Mouse (Mus musculus): ENCODE results near the gene Bmp10.
"Not testable (repeated sequence)": the region's sequence is repeated elsewhere in the genome, so short reads cannot be mapped to it uniquely, and the experiment has no call there.

Gene Bmp10

DNA sequence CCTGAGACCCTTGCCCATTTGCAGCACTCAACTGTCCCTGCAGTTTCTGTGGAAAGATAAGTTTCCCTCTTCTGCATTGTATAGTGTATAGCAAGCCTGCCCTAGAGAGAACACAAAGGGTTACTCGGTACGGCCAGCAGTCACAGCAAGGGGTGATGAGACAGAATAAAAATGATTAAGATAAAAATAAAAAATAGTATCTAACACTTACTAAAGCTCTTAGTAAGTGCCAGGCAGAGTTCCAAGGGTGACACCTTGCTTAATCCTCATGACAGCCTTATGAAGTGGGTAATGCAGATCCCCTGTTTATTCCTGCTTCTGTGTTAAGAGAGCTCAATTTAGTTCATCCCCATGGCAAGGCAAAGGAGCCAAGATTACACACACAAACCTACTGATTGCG, 20.7 kb downstream of the Bmp10 start:
- DNase-seq (ENCODE audit: low spot score) = no peak

DNA sequence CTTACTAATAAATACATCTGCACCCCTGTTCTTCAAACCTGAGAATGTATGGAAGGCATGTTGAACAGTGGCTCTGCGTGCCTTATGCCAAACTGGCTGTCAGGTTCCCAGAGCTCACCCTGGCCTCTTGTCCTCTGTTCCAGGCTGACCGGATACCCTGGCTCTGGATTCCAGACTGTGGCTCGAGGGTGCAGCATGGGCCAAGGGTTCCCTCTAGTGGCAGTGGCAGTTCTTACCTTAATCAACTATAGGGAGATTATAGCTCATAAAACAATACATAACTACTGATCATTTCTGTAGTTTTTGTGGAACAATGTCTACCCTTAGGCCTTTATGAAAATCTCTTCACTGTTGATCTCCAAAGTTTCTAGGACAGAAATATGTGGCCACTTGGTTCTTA, 22.2 kb downstream of the Bmp10 start:
- DNase-seq (ENCODE audit: low spot score) = peak; percentile 18

DNA sequence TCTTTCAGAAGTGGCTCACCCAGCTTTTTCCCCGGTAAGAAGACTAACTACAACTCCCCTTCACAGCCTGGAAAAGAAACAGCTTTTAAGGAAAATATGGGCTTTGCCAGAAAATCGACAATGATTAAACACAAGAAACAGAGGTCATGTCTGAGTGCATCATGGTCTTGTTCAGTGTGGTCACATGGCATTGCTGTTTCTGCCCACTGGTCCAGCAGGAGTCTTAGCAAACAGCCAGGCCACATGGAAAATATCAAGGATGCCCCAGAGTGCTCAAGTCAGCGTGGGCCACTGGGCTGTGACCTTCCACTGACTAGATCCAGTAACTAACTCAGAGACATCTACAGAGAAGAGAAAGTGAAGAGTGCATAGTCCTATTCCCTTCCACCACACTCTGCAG, 23.0 kb downstream of the Bmp10 start:
- no peak for DNase-seq (ENCODE audit: low spot score)

DNA sequence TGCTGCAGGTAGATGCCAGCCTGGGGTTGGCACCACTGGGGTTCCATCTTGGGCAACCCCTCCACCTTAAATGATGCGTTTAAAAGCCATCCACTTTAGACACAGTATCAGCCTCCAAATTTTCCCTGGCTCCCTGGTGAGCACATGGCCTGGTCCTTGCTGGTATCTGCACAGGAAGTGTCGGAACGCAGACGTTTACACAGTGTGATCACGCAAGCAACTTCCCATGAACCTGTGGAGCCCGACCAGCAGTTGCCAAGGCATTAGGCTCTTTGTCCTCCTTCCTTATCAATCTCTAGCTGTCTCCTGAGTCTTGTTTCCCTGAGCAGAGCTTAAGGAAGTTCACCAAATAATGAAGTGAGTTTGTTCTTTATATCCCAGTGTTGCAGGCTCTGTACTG, 26.7 kb downstream of the Bmp10 start:
- DNase-seq (ENCODE audit: low spot score) = no peak

DNA sequence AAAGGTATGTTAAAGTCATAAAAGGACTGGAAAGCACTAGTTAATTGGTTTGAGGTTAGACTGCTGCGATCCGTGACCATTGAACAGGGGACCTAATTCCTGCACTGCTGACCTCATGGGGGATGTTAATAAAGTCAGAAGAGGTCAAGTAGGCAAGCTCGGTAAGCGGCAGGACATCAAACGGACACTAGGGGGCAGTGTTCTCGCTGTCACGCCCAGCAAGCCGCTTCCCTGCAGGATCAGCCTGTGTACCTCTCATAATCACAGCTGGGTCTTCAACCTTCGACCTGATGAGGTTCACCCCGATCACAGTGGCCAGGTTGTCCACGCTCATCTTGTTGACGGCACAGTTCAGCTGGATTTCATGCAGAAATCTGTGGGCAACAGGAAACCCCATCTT, 37.4 kb downstream of the Bmp10 start:
- DNase-seq (ENCODE audit: low spot score) = peak; percentile 31

DNA sequence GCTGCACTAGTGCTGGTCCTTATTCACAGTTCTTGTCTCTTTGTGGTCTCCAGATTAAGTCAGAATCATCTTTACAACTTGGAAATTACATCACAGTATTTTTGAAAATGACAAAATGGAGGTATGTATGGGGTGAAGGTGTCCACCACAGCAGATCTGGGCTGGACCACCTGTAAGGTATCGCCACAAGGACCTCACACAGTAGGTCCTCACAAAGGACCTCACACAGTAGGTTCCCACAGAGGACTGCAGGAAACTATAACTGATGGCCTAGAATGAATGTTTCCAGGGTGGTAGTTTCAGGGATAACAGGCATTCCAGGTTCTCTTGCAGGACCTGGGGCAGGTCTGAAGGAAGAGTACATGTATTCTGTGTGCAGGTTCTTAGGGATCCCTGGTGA, 38.6 kb downstream of the Bmp10 start:
- DNase-seq (ENCODE audit: low spot score) = no peak

DNA sequence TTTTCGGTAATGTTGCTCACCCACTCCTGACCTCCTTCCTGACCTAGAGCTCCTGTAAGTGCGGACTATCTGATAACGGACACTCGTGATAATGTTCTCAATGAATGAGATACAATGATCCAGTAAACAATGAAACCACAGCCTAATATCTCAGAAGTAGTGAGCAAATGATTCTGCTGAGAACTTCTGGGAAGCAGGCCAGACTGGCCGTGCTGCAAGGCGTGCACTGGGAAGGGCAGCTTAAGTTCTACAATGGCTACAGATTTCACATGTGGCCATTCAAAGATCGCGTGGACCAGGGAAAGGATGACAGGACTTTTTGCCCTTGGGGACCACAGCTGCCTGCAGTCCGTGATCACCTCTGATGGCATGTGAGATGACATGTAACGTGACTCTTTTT, 39.6 kb downstream of the Bmp10 start:
- no peak for DNase-seq (ENCODE audit: low spot score)

DNA sequence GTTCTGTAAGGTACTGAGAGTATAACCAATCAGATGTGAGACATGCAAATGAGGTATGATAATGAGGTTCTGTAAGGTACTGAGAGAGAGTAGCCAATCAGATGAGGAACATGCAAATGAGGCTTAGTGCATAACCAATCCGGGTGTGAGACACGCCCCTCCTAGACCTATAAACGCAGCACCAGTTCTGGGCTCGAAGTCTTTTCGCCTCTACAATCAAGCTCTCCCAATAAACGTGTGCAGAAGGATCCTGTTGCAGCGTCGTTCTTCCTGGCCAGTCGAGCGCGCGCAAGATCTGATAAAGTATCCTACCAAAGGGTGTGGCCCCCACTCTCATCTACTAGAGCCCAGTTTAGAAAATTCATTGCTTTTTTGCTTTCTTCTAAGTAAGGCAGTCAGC, 41.3 kb downstream of the Bmp10 start:
- not testable (repeated sequence) for DNase-seq (ENCODE audit: low spot score)

DNA sequence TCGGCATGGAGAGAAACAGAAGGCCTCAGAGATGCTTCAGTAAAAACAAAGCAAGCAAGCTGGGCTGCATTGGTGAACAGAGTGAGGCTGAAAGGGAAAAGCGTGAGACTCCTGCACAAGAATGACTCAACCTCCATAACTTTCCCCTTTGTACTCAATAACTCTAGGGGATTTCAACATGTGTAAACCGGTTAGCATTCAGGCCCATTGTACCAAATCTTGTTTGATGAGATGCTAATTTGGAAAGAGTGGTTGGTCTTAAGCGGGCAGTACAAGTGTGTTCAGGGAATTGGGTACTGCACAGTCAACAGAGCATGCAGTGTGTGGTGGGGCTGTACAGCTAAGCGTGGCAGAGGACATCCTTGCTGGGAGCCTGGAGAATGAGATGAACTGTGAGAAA, 46.4 kb downstream of the Bmp10 start:
- no peak for DNase-seq (ENCODE audit: low spot score)

DNA sequence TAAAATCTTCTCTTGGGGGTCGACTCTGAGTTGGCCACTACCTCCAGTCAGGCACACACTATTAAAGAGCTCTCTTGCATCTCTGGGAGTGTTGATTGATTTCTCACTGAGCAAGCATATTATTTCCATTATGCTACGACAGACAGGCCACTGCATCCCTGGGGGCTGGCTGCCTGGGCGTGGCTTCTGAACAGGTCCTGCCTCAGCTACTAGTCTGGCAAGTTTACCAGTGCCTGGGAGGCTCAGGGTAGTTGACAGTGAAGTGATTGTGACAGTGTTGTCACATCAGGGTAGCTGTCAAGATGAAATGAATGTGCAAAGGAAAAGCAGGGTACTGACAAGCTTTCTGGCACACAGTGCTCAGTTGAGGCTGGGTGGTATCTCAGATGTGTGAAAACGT, 50.1 kb downstream of the Bmp10 start:
- no peak for DNase-seq (ENCODE audit: low spot score)

DNA sequence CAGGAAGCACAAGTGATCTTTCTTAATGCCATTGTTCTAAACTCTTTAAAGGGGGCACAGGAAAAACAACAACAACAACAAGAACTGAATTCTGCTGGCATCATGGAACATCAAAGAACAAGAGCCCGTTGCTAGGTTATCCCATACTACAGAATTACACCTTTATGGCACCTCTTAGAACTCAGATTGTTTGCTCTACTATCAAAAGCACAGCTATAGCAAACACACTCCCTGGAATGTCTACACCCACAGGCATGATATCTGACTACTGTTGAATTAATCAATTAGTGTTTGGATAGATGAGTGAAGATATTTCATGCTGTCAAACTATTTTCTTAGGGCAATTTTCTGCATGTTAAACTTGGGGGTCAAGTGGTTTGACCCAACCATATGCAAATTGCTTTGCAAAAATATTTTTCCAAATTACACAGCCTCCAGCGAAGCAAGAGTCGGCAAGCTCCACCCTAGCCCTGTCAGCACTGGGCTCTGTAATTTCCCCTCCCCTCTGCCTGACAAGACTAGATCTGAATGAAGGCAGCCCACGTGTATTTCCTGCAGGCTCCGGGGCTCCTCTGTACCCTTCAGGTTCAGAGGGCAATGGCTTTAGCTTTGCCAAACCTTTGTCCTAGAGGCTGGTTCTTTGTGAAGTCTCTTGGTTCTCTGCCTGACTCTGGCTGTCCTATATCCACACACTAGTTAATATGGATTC, 50.7 kb downstream of the Bmp10 start:
- no peak for DNase-seq (ENCODE audit: low spot score)

DNA sequence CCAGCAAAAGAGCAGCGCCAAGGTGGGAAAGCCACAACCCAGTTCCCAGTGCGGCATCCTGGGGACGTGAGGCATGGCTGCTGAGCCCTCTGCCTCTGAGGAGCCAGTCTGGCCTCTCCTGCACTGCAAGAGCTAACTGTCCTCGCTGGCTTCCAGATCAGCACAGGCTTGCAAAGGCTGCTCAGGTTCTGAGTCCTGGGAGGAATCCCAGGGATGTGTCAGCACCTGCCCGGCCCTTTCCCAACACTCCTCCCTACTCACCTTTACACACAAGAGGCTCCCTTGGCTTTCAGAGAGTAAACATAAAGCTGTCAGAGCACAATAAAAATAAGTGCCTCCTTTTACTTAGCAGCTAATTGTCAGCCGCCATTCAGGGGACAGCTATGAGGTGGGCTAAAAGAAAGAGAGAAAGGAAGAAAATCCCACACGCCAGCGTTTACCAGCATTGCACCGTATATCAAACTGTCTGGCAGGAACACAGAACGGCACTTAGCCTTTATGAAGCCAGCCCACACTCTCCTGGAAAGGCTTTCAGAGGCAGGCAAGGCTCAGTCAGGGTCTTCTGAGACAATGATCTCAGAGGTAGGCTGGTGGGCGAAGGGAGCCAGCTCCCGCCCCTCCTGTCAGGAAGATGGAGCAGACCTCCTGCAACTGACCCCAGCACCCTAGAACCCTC, 54.6 kb downstream of the Bmp10 start:
- DNase-seq (ENCODE audit: low spot score) = no peak

DNA sequence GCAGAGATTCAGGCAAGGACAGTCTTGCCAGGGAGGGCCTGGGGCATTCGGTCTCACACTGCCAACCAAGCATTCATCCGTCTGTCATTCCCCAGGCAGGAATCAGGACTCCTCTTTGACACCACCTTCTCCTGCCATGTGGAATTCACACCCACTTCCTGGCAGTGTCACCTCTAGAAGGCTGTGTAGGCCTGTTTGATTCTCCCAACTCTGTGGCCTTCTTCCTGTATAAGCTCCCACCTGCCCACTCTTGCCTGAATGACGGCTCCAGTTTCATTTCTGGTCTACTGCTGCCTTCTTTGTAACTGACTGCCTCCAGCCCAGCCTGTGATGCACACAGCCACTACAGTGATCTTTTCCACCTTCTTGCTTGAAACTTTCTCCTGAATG, 55.1 kb downstream of the Bmp10 start:
- no peak for DNase-seq (ENCODE audit: low spot score)

DNA sequence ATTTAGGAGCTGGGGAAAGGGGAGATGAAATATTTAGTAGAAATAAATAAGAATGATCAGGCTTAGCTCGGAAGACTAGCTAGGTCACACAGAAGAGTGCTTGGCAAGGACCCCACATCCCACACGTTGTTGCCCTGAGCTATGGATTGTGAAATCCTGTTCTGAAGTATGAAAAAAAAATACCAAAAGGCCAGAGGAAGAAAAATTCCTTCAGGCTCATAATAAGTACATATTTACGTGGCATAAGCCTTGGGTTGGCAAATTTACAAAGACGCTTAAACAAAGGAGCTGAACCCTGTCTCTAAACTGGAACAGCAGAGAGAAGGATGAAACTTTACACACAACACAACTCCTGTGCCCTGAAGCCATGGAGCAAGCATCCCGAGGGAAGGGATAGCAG, 56.0 kb downstream of the Bmp10 start:
- DNase-seq (ENCODE audit: low spot score) = no peak

All from layer of hippocampus, adult 9-10 months (tissue).